Mouse (Mus musculus) testis, adult 2 months (tissue): ENCODE measurements around the gene Dpy19l3. TPM values are rescaled to one million over a fixed set of nuclear protein-coding genes. Genes with fewer than 3 reads are reported as not detected.
A peak's percentile ranks its signal among the peaks of the same experiment; 100 is the strongest.

Experiments
- H3K27ac ChIP-seq: fragments of 200-500 bp; 2 replicates; pipeline ENCODE4 v1.5.1; 2012; ENCODE audit warnings: low read depth, low read length; ENCODE audit not compliant: control insufficient read depth, insufficient read depth
- H3K27me3 ChIP-seq: fragments of 200-500 bp; 2 replicates; pipeline ENCODE4 v1.6.1; 2012; ENCODE audit warnings: mild to moderate bottlenecking, low read length, moderate library complexity; ENCODE audit not compliant: control insufficient read depth, insufficient read depth
- H3K36me3 ChIP-seq: fragments of 200-500 bp; 2 replicates; pipeline ENCODE4 v1.6.1; 2012; ENCODE audit warnings: mild to moderate bottlenecking, low read length; ENCODE audit not compliant: control insufficient read depth, insufficient read depth
- H3K4me1 ChIP-seq: fragments of 200-500 bp; 2 replicates; pipeline ENCODE4 v1.6.1; 2012; ENCODE audit warnings: low read length; ENCODE audit not compliant: control insufficient read depth, insufficient read depth
- H3K4me3 ChIP-seq: fragments of 200-500 bp; 2 replicates; pipeline ENCODE4 v1.5.1; 2012; ENCODE audit warnings: low read depth, mild to moderate bottlenecking, low read length, moderate library complexity, mixed read lengths; ENCODE audit not compliant: control insufficient read depth
- CTCF ChIP-seq: fragments of 200-500 bp; IDR thresholded peaks from 2 replicates; pipeline ENCODE4 v1.5.1; 2012; ENCODE audit warnings: low read depth, mild to moderate bottlenecking, inconsistent platforms, low read length, moderate library complexity; ENCODE audit not compliant: control insufficient read depth, insufficient read depth, insufficient replicate concordance
- POLR2A ChIP-seq: fragments of 200-500 bp; IDR thresholded peaks from 2 replicates; pipeline ENCODE4 v1.6.1; 2012; ENCODE audit warnings: low read depth, mild to moderate bottlenecking, inconsistent platforms, low read length, moderate library complexity; ENCODE audit not compliant: control insufficient read depth
- polyA plus RNA-seq: library from polyadenylated mRNA; depleted of rRNA; stranded (reverse); fragments of >200 nt; gene quantifications from 2 replicates; pipeline ENCODE4 v1.2.3, GENCODE M21; 2012; rRNA removed

Gene Dpy19l3
- 4.6 and 4.8 TPM in 2 replicates for polyA plus RNA-seq

DNA sequence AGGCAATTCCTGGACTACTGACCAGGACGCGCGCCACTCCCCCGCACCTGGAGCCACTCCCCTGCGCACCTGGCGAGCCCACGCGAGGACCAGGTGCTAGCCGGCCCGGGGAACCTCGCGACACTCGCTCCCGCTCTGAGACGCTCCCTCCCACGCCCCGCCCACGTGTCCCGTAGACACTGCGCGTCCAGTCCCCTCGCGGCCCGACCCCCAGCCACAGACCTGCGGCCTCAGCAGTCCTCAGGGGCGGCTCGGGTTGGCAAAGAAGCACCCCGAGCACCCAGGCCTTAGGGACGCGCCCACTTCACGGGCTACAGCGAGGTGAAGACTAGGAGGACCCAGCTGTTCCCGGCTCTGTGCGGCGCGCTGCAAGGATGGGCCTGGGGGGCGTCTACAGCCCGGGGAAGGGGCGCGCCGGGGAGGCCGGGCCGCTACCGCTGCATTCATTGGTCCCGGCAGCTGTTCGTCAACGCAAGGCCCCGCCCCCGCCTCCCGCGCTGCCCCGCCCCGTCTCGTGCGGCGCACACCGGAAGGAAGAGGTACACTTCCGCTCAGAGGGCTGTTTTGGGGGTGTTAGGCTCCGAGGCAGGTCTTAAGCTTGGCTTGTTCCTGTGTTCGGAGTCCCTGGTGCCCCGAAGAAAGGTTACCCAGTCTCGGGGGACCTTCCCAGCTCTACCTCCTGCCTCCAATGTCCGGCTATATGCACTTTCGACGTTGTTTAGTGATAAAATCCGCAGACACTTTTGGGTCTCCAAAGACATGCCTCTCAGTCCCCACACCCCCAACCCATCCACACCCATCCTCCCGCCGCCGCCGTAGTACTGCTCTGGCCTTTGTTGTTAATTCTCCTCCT lies at the start of gene Dpy19l3:
Gene Dpy19l3 (minus strand): TSS at position 422 of the 853 bp plus-strand sequence.
- Histone ChIP-seq H3K27me3 (no peaks in the 10 kb centered on the region), H3K27ac (peak within 1 kb of the TSS; percentile 79), H3K36me3 (no peaks in the 10 kb centered on the region), H3K4me3 (peak within 1 kb of the TSS; percentile 97), H3K4me1 (peaks cover 10% of the 10 kb centered on the region)
- TF ChIP-seq CTCF, result no peak
- TF ChIP-seq POLR2A, result peak; percentile 78

DNA sequence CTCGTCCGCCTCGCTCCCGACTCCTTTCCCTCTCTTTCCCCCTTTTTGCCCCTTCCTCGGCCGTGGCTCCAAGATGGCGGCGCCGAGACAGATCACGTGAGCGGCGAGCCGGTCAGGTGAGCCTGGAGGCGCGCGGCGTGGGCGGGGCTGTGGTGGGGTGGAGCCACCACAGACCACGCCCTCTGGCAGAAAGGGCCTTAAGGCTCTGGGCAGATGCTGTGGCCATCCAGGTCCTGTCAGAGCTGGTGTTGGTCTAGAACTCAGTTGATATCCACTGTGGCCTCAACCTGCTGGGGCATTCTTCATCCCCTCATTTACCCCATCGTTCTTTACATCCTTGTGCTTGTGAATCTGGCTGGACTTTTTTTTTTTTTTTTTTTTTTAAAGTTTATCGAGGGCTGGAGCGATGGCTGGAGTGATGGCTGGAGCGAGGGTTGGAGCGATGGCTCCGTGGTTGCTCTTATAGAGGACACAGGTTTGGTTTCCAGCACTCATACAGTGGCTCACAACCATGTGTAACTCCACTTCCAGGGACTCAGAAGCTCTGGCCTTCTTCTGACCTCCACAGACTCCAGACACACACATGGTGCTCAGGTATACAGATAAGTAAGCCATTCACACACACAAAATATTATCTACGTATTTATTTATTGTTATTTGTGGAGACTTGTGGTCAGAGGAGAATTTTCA lies 48.8 kb upstream of the Dpy19l3 start, which contains the start of gene Zfp507:
Gene Zfp507 (minus strand): TSS at position 98 of the 690 bp plus-strand sequence.
- peak within 1 kb of the TSS; percentile 34 for H3K27ac ChIP-seq
- H3K4me3 ChIP-seq, result peak within 1 kb of the TSS; percentile 91
- TF ChIP-seq CTCF (no peak), POLR2A (peak; percentile 49; the same call in 1 of the 2 replicates)
- H3K4me1 ChIP-seq, result peaks cover 7% of the 10 kb centered on the region
- H3K27me3 ChIP-seq, result no peaks in the 10 kb centered on the region
- H3K36me3 ChIP-seq, result peaks cover 1% of the 10 kb centered on the region; the same call in 1 of the 2 replicates

- Histone ChIP-seq H3K4me3 (peak overlapping the region; percentile 91), H3K4me1 (peaks cover 7% of the 10 kb centered on the region), H3K27ac (peak overlapping the region; percentile 34), H3K27me3 (no peaks in the 10 kb centered on the region), H3K36me3 (peaks cover 2% of the 10 kb centered on the region; the same call in 1 of the 2 replicates)
- no peak for TF ChIP-seq CTCF
- TF ChIP-seq POLR2A, result peak; percentile 32; the same call in 1 of the 2 replicates
These were observed 48.1 kb upstream of the Dpy19l3 start for GRCm38 (mm10) chr7:35802201-35802905.

DNA sequence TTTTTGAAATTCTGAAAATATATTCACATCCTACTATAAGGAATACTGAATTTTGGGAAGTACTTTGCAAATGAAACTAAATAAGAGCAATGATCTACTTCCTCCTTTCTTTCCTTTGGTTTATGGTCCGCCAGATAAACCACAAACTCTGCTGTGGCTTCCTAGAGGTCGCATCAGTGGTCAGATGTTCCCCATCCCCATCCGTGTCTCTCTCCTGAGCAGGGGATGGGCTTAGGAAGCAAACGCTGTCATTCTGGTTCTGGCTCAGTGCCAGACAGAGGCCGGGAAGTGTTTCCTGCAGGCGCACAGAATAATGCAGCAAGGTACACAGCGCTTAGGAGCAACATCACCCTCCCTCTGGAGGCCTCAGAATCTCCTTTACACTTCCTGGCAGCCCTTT lies 41.9 kb upstream of the Dpy19l3 start:
- Histone ChIP-seq H3K36me3 (peaks cover 6% of the 10 kb centered on the region), H3K27me3 (no peaks in the 10 kb centered on the region), H3K4me3 (peak overlapping the region; percentile 71), H3K27ac (no peak overlapping the region; the same call in 1 of the 2 replicates), H3K4me1 (no peaks in the 10 kb centered on the region)
- TF ChIP-seq POLR2A (no peak), CTCF (no peak)

DNA sequence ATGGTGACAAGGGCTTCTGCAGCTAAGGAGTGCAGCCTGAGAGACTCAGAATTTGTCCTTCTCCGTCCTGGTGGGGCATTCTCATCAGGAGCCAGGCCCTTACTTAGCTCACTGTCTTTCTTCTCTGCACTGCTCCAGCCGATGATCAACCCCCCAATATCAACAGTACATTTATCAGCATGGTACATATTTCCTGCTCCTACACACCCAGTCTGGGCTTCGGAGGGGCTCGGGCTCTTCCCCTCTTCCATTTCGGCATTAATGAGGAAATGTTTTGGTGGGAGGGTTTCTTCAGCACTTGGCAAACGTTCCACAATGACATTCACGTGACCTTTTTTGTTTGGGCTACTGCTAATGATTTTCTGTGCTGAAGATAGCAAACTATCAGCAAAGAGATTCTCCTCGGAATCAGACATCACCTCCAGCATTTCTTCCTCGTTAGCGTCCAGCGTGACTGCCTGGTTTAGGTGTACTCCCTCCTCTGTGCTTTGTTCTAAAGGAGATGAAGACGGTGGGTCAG lies 40.0 kb upstream of the Dpy19l3 start:
- Histone ChIP-seq H3K4me1 (no peaks in the 10 kb centered on the region), H3K36me3 (peaks cover 9% of the 10 kb centered on the region), H3K27me3 (no peaks in the 10 kb centered on the region), H3K4me3 (peak overlapping the region; percentile 81), H3K27ac (no peak overlapping the region)
- TF ChIP-seq CTCF (no peak), POLR2A (no peak)

DNA sequence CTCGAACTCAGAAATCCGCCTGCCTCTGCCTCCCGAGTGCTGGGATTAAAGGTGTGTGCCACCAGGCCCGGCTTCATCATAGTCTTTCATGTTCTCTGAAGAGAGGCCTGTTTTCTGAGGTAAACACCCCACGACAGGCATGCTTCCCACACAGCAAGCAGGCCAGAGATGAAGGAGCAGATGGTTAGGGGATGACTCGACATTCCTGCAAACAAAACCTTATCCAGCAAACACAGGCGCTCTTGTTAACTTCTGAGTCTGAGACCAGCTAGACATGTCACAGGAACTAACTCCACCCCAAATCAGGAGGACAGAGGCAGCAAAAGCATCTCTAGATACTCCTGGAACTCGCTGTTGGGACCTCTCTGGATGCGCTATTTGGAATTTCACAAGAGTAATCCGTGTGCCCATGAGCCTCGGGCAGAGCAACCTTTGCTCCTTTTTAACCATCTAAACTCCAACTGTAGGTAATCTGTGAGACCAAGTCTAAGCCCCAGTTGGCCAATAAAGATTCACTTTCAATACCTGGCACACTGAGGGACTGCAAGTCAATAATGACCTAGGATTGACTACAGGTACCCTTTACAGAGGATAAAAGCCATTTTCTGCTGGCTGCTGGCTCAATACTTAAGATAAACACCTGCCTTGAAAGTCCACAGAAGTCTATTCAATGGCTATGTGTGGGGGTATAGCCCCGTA lies 38.0 kb upstream of the Dpy19l3 start:
- peak overlapping the region; percentile 81 for H3K4me3 ChIP-seq
- TF ChIP-seq POLR2A (no peak), CTCF (no peak)
- H3K4me1 ChIP-seq, result no peaks in the 10 kb centered on the region
- H3K27me3 ChIP-seq, result no peaks in the 10 kb centered on the region
- H3K36me3 ChIP-seq, result peaks cover 9% of the 10 kb centered on the region
- H3K27ac ChIP-seq, result no peak overlapping the region

GRCm38 (mm10) chr7:35790926-35791325 lies 36.7 kb upstream of the Dpy19l3 start:
- peaks cover 8% of the 10 kb centered on the region for H3K36me3 ChIP-seq

More at GRCm38 (mm10) chr7:35790926-35791325, 36.7 kb upstream of the Dpy19l3 start:
- Histone ChIP-seq H3K27me3 (no peaks in the 10 kb centered on the region), H3K4me1 (no peaks in the 10 kb centered on the region), H3K27ac (no peak overlapping the region), H3K4me3 (no peak overlapping the region)
- TF ChIP-seq POLR2A (no peak), CTCF (no peak)
